Mouse (Mus musculus) heart, embryonic 11.5 days (tissue): Measurements from ENCODE around the gene Gm43951. TPM values are rescaled to one million over a fixed set of nuclear protein-coding genes. Genes with fewer than 3 reads are reported as not detected.

Experiments used
- ATAC-seq: fragments of 200-750 bp; cut with Nextera tagmentation; replicated peaks from 2 replicates; pipeline ENCODE4 v1.8.0; 2017; ENCODE audit warnings: moderate library complexity; ENCODE audit not compliant: insufficient number of reproducible peaks, low FRiP score, low TSS enrichment
- H3K27ac ChIP-seq: fragments of 300-500 bp; sonication (generic); 2 replicates; pipeline ENCODE4 v1.5.1; 2014; ENCODE audit warnings: mild to moderate bottlenecking, low read depth, low read length
- H3K27me3 ChIP-seq: fragments of 300-500 bp; sonication (generic); 2 replicates; pipeline ENCODE4 v1.6.1; 2014; ENCODE audit warnings: mild to moderate bottlenecking, low read length, mixed read lengths; ENCODE audit not compliant: control insufficient read depth, insufficient read depth
- H3K36me3 ChIP-seq: fragments of 300-500 bp; sonication (generic); 2 replicates; pipeline ENCODE4 v1.6.1; 2014; ENCODE audit warnings: mild to moderate bottlenecking, low read length, moderate library complexity, mixed read lengths; ENCODE audit not compliant: control insufficient read depth, insufficient read depth
- H3K4me1 ChIP-seq: fragments of 300-500 bp; sonication (generic); 2 replicates; pipeline ENCODE4 v1.6.1; 2014; ENCODE audit warnings: low read length; ENCODE audit not compliant: control insufficient read depth, insufficient read depth
- H3K4me2 ChIP-seq: fragments of 300-500 bp; sonication (generic); 2 replicates; pipeline ENCODE4 v1.6.1; 2014; ENCODE audit warnings: mild to moderate bottlenecking, moderate library complexity
- H3K4me3 ChIP-seq: fragments of 300-500 bp; sonication (generic); 2 replicates; pipeline ENCODE4 v1.5.1; 2014; ENCODE audit warnings: low read depth, low read length
- H3K9ac ChIP-seq: fragments of 300-500 bp; sonication (generic); 2 replicates; pipeline ENCODE4 v1.6.1; 2014; ENCODE audit warnings: mild to moderate bottlenecking, low read depth, low read length, moderate library complexity
- H3K9me3 ChIP-seq: fragments of 300-500 bp; sonication (generic); replicated peaks from 2 replicates; pipeline ENCODE4 v1.6.1; 2016; ENCODE audit warnings: low read length; ENCODE audit not compliant: control insufficient read depth
- WGBS: fragments of 180-500 bp; shearing (Covaris S2); extraction: QIAGEN DNeasy Blood & Tissue Kit; methylation state at CpG from one replicate; pipeline ENCODE4 v1.1.7; 2014; ENCODE audit not compliant: insufficient replicate concordance; 5-methylcytosine and 5-hydroxymethylcytosine counted together
- polyA plus RNA-seq: library from polyadenylated mRNA; unstranded; fragments of >200 nt; fragmentation: Nextera tagmentation; extraction: Ambion mirVana; gene quantifications from 2 replicates; pipeline ENCODE4 v1.2.1, GENCODE M21; 2014

The Gm43951 gene
- polyA plus RNA-seq, 1 experiment from 2014 or later: not detected

- no peak overlapping the region for H3K4me3 ChIP-seq
- no peaks in the 10 kb centered on the region for H3K36me3 ChIP-seq
- ATAC-seq: no peak
- no peaks in the 10 kb centered on the region for H3K4me1 ChIP-seq
- 84% methylated on average over 4 of the region's 4 CpGs for WGBS
- H3K9me3 ChIP-seq: no peaks in the 10 kb centered on the region
- no peaks in the 10 kb centered on the region for H3K27me3 ChIP-seq
- H3K9ac ChIP-seq: no peak overlapping the region
- no peak overlapping the region for H3K4me2 ChIP-seq
- H3K27ac ChIP-seq: no peak overlapping the region
Observed at GRCm38 (mm10) chr11:72228513-72228912, 21.9 kb upstream of the Gm43951 start.

GRCm38 (mm10) chr11:72226901-72227300 lies 20.3 kb upstream of the Gm43951 start:
- WGBS: 74% methylated on average over 6 of the region's 6 CpGs

GRCm38 (mm10) chr11:72226020-72226791 lies 19.6 kb upstream of the Gm43951 start:
- H3K4me3 ChIP-seq: no peak overlapping the region
- H3K9ac ChIP-seq: no peak overlapping the region
- 70% methylated on average over 10 of the region's 10 CpGs for WGBS
- H3K27me3 ChIP-seq: no peaks in the 10 kb centered on the region
- H3K36me3 ChIP-seq: no peaks in the 10 kb centered on the region
- no peaks in the 10 kb centered on the region for H3K4me1 ChIP-seq
- H3K27ac ChIP-seq: no peak overlapping the region
- no peak for ATAC-seq
- H3K4me2 ChIP-seq: no peak overlapping the region
- no peaks in the 10 kb centered on the region for H3K9me3 ChIP-seq

More at GRCm38 (mm10) chr11:72226901-72227300, 20.3 kb upstream of the Gm43951 start:
- Histone ChIP-seq H3K4me2 (no peak overlapping the region), H3K27me3 (no peaks in the 10 kb centered on the region), H3K9me3 (no peaks in the 10 kb centered on the region), H3K27ac (no peak overlapping the region), H3K4me3 (no peak overlapping the region), H3K36me3 (no peaks in the 10 kb centered on the region), H3K9ac (no peak overlapping the region), H3K4me1 (no peaks in the 10 kb centered on the region)
- no peak for ATAC-seq

- 15% methylated on average over 5 of the region's 5 CpGs for WGBS
- Histone ChIP-seq H3K27ac (no peak overlapping the region), H3K4me3 (no peak overlapping the region), H3K27me3 (no peaks in the 10 kb centered on the region), H3K9me3 (no peaks in the 10 kb centered on the region), H3K36me3 (no peaks in the 10 kb centered on the region), H3K9ac (no peak overlapping the region), H3K4me2 (no peak overlapping the region), H3K4me1 (no peaks in the 10 kb centered on the region)
- no peak for ATAC-seq
Observed at GRCm38 (mm10) chr11:72224865-72225264, 18.2 kb upstream of the Gm43951 start.

- Histone ChIP-seq H3K9me3 (no peaks in the 10 kb centered on the region), H3K4me1 (no peaks in the 10 kb centered on the region), H3K4me3 (no peak overlapping the region), H3K27ac (no peak overlapping the region), H3K27me3 (no peaks in the 10 kb centered on the region), H3K4me2 (no peak overlapping the region), H3K36me3 (no peaks in the 10 kb centered on the region), H3K9ac (no peak overlapping the region)
- 80% methylated on average over 4 of the region's 4 CpGs for WGBS
- no peak for ATAC-seq
Observed at GRCm38 (mm10) chr11:72223414-72223813, 16.8 kb upstream of the Gm43951 start.

GRCm38 (mm10) chr11:72221278-72221677 lies 14.6 kb upstream of the Gm43951 start:
- H3K9ac ChIP-seq: no peak overlapping the region
- ATAC-seq: no peak
- H3K4me3 ChIP-seq: no peak overlapping the region
- no peaks in the 10 kb centered on the region for H3K27me3 ChIP-seq
- 13% methylated on average over 6 of the region's 6 CpGs for WGBS
- H3K4me1 ChIP-seq: no peaks in the 10 kb centered on the region
- no peaks in the 10 kb centered on the region for H3K36me3 ChIP-seq
- no peak overlapping the region for H3K4me2 ChIP-seq
- H3K27ac ChIP-seq: no peak overlapping the region
- H3K9me3 ChIP-seq: no peaks in the 10 kb centered on the region

GRCm38 (mm10) chr11:72217116-72217515 lies 10.5 kb upstream of the Gm43951 start:
- H3K27me3 ChIP-seq: no peaks in the 10 kb centered on the region
- no peak overlapping the region for H3K27ac ChIP-seq
- no peak overlapping the region for H3K9ac ChIP-seq
- no peak overlapping the region for H3K4me3 ChIP-seq
- H3K9me3 ChIP-seq: no peaks in the 10 kb centered on the region
- H3K4me2 ChIP-seq: no peak overlapping the region
- ATAC-seq: no peak
- no peaks in the 10 kb centered on the region for H3K36me3 ChIP-seq
- WGBS: 79% methylated on average over 5 of the region's 5 CpGs
- peaks cover 9% of the 10 kb centered on the region for H3K4me1 ChIP-seq

- peak within 1 kb of the TSS; percentile 69; the same call in 1 of the 2 replicates for H3K27ac ChIP-seq
- peak; percentile 76 for ATAC-seq
- H3K4me1 ChIP-seq: peaks cover 9% of the 10 kb centered on the region
- WGBS: 4% methylated on average over 29 of the region's 29 CpGs
- H3K4me3 ChIP-seq: peak within 1 kb of the TSS; percentile 81
- no peaks in the 10 kb centered on the region for H3K27me3 ChIP-seq
- peak within 1 kb of the TSS; percentile 74 for H3K9ac ChIP-seq
- peak within 1 kb of the TSS; percentile 97 for H3K4me2 ChIP-seq
- H3K36me3 ChIP-seq: peaks cover 9% of the 10 kb centered on the region
- H3K9me3 ChIP-seq: no peaks in the 10 kb centered on the region
Observed at GRCm38 (mm10) chr11:72215410-72215797, 8.8 kb upstream of the Gm43951 start, which contains the start of gene Med31. Gene Med31 (minus strand): TSS chr11:72215592.
